Mouse (Mus musculus) testis, adult 2 months (tissue): ENCODE measurements around the gene Clstn3.

Experiments
- CTCF ChIP-seq: fragments of 200-500 bp; IDR thresholded peaks from 2 replicates; pipeline ENCODE4 v1.5.1; 2012; ENCODE audit warnings: low read depth, mild to moderate bottlenecking, inconsistent platforms, low read length, moderate library complexity; ENCODE audit not compliant: control insufficient read depth, insufficient read depth, insufficient replicate concordance
- POLR2A ChIP-seq: fragments of 200-500 bp; IDR thresholded peaks from 2 replicates; pipeline ENCODE4 v1.6.1; 2012; ENCODE audit warnings: low read depth, mild to moderate bottlenecking, inconsistent platforms, low read length, moderate library complexity; ENCODE audit not compliant: control insufficient read depth

DNA sequence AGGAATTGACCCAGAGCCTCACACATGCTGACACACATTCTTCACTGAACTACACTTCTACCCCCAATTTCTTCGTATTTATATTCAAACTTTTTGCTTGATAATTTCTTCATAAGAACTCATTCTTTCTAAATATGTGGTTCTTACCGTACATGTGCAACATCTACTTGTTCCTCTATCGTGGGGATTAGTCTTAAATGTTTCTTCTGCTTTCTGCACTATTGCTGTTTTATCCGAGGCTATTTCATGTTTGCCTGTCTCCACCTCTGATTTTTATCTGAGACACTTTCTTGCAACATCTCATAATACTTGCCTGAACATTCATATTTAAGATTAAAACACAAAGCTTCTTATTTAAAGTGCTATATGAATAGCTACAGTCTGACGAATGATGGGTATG, 31.5 kb upstream of the Clstn3 start:
- TF ChIP-seq CTCF (no peak), POLR2A (no peak)
